Mouse (Mus musculus) monocyte, adult 2 months (primary cell): ENCODE data around the gene Trim32.

ENCODE experiments used
- DNase-seq, 2 experiments: peaks; one replicate each; pipeline ENCODE4 v3.0.0; 2022; ENCODE audit warnings: low spot score in 2 of 2, low read depth in 1 of 2

The Trim32 gene

GRCm38 (mm10) chr4:65604504-65605150, at the start of gene Trim32:
TSS of gene Trim32 (plus strand) at chr4:65604986.
- peak; percentile 64 to 82 for DNase-seq

GRCm38 (mm10) chr4:65565493-65565892, 39.3 kb upstream of the Trim32 start:
- DNase-seq: no peak

GRCm38 (mm10) chr4:65580254-65580653, 24.5 kb upstream of the Trim32 start:
- no peak for DNase-seq

GRCm38 (mm10) chr4:65586947-65587346, 17.8 kb upstream of the Trim32 start:
- DNase-seq: no peak

GRCm38 (mm10) chr4:65589780-65590179, 15.0 kb upstream of the Trim32 start:
- no peak for DNase-seq

- no peak for DNase-seq
Observed at GRCm38 (mm10) chr4:65594601-65595369, 10.0 kb upstream of the Trim32 start.

GRCm38 (mm10) chr4:65605151-65605702, 441 bp downstream of the Trim32 start:
- no peak for DNase-seq

- no peak for DNase-seq
Observed at GRCm38 (mm10) chr4:65607184-65607631, 2.4 kb downstream of the Trim32 start.

GRCm38 (mm10) chr4:65608112-65608511, 3.3 kb downstream of the Trim32 start:
- no peak for DNase-seq

- DNase-seq: no peak
Observed at GRCm38 (mm10) chr4:65610329-65610728, 5.5 kb downstream of the Trim32 start.

- no peak for DNase-seq
Observed at GRCm38 (mm10) chr4:65610896-65611295, 6.1 kb downstream of the Trim32 start.

- DNase-seq: no peak
Observed at GRCm38 (mm10) chr4:65613135-65613534, 8.3 kb downstream of the Trim32 start.

GRCm38 (mm10) chr4:65620125-65620524, 15.3 kb downstream of the Trim32 start:
- DNase-seq: no peak

- no peak for DNase-seq
Observed at GRCm38 (mm10) chr4:65638231-65638630, 33.4 kb downstream of the Trim32 start.

- DNase-seq: no peak
Observed at GRCm38 (mm10) chr4:65642611-65643010, 37.8 kb downstream of the Trim32 start.

- DNase-seq: no peak
Observed at GRCm38 (mm10) chr4:65654723-65655122, 49.9 kb downstream of the Trim32 start.

- DNase-seq: no peak
Observed at GRCm38 (mm10) chr4:65663176-65663575, 58.4 kb downstream of the Trim32 start.
